Comparison of ENCODE assay signal across 11 mouse cellular contexts in the genomic region with DNA sequence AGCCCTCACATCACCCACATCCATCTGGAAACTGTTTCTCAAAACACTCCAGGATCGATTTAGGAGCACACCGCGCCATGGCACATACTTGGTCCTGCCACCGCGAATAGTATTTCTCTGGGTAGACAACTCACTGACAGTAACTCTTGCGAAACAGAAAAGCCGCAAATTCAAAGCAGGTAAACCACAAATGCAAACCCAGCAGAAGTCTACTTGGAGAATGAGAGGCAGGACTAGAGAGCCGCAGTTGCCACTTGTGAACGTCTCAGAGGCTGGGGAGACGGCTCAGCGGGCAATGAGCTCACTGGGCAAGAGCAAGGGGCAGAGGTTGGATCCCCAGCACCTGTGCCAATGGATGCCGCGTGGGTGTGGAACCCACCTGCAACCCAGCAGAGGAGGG. TPM values are rescaled to one million over a fixed set of nuclear protein-coding genes. Genes with fewer than 3 reads are reported as not detected.
DNase-seq lines count a peak whose midpoint lies in the region; ATAC-seq and TF ChIP-seq lines count a peak whose summit lies in the region.
"Had no signal": no experiment of that assay in that cellular context is flagged by ENCODE, and none has a peak within 500 bp of the region (broad histone marks: within the 10 kb centered on the region; RNA-seq: fewer than 3 reads in every experiment).

No protein-coding gene starts in this region.

- no peaks in the 10 kb centered on the region for H3K9me3 ChIP-seq in kidney, embryonic 16.5 days (ENCODE audit: low read length)
- no peaks in the 10 kb centered on the region for H3K9me3 ChIP-seq in liver, embryonic 16.5 days (replicated peaks; ENCODE audit: control insufficient read depth, low read length)
- no peaks in the 10 kb centered on the region for H3K9me3 ChIP-seq in stomach, postnatal 0 days (ENCODE audit: control insufficient read depth, low read length)
- H3K9me3 ChIP-seq: embryonic facial prominence, embryonic 15.5 days; heart, embryonic 13.5 days; midbrain, embryonic 12.5 days had no signal

- no peak for DNase-seq in kidney, adult 18-20 months
- no peak for DNase-seq in stomach, postnatal 0 days (ENCODE audit: low spot score)
- DNase-seq in urinary bladder, postnatal 25 days (ENCODE audit: low spot score), result no peak
- DNase-seq in neural tube, embryonic 10.5 days (ENCODE audit: extremely low spot score, low spot score), result no peak
- no peak for DNase-seq in frontal cortex, adult 2 months (ENCODE audit: extremely low spot score in 1 of 2, low spot score in 1 of 2)

- H3K36me3 ChIP-seq in kidney, embryonic 16.5 days (ENCODE audit: insufficient read depth, low read length), result no peaks in the 10 kb centered on the region
- H3K36me3 ChIP-seq in liver, embryonic 16.5 days (ENCODE audit: control insufficient read depth, insufficient read depth), result no peaks in the 10 kb centered on the region
- H3K36me3 ChIP-seq in stomach, postnatal 0 days (ENCODE audit: control insufficient read depth, insufficient read depth, low read length), result no peaks in the 10 kb centered on the region
- H3K36me3 ChIP-seq: embryonic facial prominence, embryonic 15.5 days; heart, embryonic 13.5 days; midbrain, embryonic 12.5 days had no signal

- H3K27ac ChIP-seq in kidney, embryonic 16.5 days (ENCODE audit: low read length), result peak overlapping the region; percentile 0; the same call in 1 of the 2 replicates
- H3K27ac ChIP-seq in liver, embryonic 16.5 days (ENCODE audit: low read length), result peak overlapping the region; percentile 59
- no peak overlapping the region for H3K27ac ChIP-seq in stomach, postnatal 0 days (replicated peaks)
- H3K27ac ChIP-seq: embryonic facial prominence, embryonic 15.5 days; heart, embryonic 13.5 days; midbrain, embryonic 12.5 days had no signal

- H3K4me2 ChIP-seq in kidney, embryonic 16.5 days (replicated peaks; ENCODE audit: low read depth, low read length), result no peak overlapping the region
- peak overlapping the region; percentile 55 for H3K4me2 ChIP-seq in liver, embryonic 16.5 days (ENCODE audit: low read depth, low read length)
- H3K4me2 ChIP-seq in stomach, postnatal 0 days (replicated peaks; ENCODE audit: low read depth), result 0 out of 2 replicates have a peak overlapping the region, but pooled peaks have one; percentile 14
- H3K4me2 ChIP-seq: embryonic facial prominence, embryonic 15.5 days had no signal

- no peak for ATAC-seq in kidney, embryonic 16.5 days (ENCODE audit: low FRiP score, low TSS enrichment)
- ATAC-seq in activated CD4-positive, CD25-positive, alpha-beta regulatory T cell, adult 4 months, result peak; percentile 59
- ATAC-seq in liver, embryonic 16.5 days (ENCODE audit: low read depth), result peak; percentile 28
- ATAC-seq in stomach, postnatal 0 days (ENCODE audit: low FRiP score, low TSS enrichment), result no peak

- 54% methylated on average over 13 of the region's 13 CpGs for WGBS in kidney, embryonic 16.5 days
- 13% methylated on average over 13 of the region's 13 CpGs for WGBS in liver, embryonic 16.5 days (ENCODE audit: insufficient replicate concordance)
- WGBS in stomach, postnatal 0 days, result 61% methylated on average over 13 of the region's 13 CpGs

- TF ChIP-seq EP300 in stomach, postnatal 0 days (optimal IDR thresholded peaks at IDR 0.05), result no peak

- no peaks in the 10 kb centered on the region for H3K27me3 ChIP-seq in kidney, embryonic 16.5 days (ENCODE audit: insufficient read depth, low read length)
- H3K27me3 ChIP-seq in liver, embryonic 16.5 days (ENCODE audit: control insufficient read depth, insufficient read depth, low read depth, low read length), result peaks cover 3% of the 10 kb centered on the region; the same call in 1 of the 2 replicates
- no peaks in the 10 kb centered on the region for H3K27me3 ChIP-seq in stomach, postnatal 0 days (ENCODE audit: control insufficient read depth, insufficient read depth, low read length)
- H3K27me3 ChIP-seq: embryonic facial prominence, embryonic 15.5 days; midbrain, embryonic 12.5 days had no signal

- no peak for TF ChIP-seq CTCF in stomach, postnatal 0 days (IDR thresholded peaks at IDR 0.05; ENCODE audit: low read depth)

- H3K4me1 ChIP-seq in kidney, embryonic 16.5 days (ENCODE audit: insufficient read depth, low read length), result peaks cover 25% of the 10 kb centered on the region
- H3K4me1 ChIP-seq in liver, embryonic 16.5 days (ENCODE audit: control insufficient read depth, low read depth, low read length), result peaks cover 29% of the 10 kb centered on the region
- H3K4me1 ChIP-seq in stomach, postnatal 0 days (replicated peaks; ENCODE audit: control insufficient read depth, insufficient read depth), result no peaks in the 10 kb centered on the region

- H3K9ac ChIP-seq in kidney, embryonic 16.5 days (replicated peaks; ENCODE audit: low read length), result no peak overlapping the region
- no peak overlapping the region for H3K9ac ChIP-seq in liver, embryonic 16.5 days (ENCODE audit: low read depth, low read length)
- no peak overlapping the region for H3K9ac ChIP-seq in stomach, postnatal 0 days (ENCODE audit: low read length)
- H3K9ac ChIP-seq: embryonic facial prominence, embryonic 15.5 days; heart, embryonic 13.5 days; midbrain, embryonic 12.5 days had no signal

- H3K4me3 ChIP-seq in kidney, embryonic 16.5 days (ENCODE audit: low read length), result no peak overlapping the region
- peak overlapping the region; percentile 32 for H3K4me3 ChIP-seq in liver, embryonic 16.5 days (ENCODE audit: low read depth, low read length)
- no peak overlapping the region for H3K4me3 ChIP-seq in stomach, postnatal 0 days (ENCODE audit: low read depth, low read length)
- H3K4me3 ChIP-seq: embryonic facial prominence, embryonic 15.5 days; heart, embryonic 13.5 days; midbrain, embryonic 12.5 days had no signal

RNA-seq across cellular contexts. Expression of gene Ston2, which starts 22.7 kb away (rescaled TPM):
- polyA plus RNA-seq in kidney, embryonic 16.5 days (2015; fragmentation: Nextera tagmentation; extraction: Ambion mirVana), result 11.0 TPM in 2 replicates
- under 1 TPM; 0.63 to 0.93 TPM for polyA plus RNA-seq in activated CD4-positive, CD25-positive, alpha-beta regulatory T cell, adult 4 months (2017; shearing (Covaris generic))
- 10.6 and 10.8 TPM in 2 replicates for polyA plus RNA-seq in liver, embryonic 16.5 days (2015; fragmentation: Nextera tagmentation; extraction: Ambion mirVana)
- polyA plus RNA-seq in stomach, postnatal 0 days (2015; fragmentation: Nextera tagmentation; extraction: Ambion mirVana), result 5.4 and 5.5 TPM in 2 replicates
- polyA plus RNA-seq in frontal cortex, adult 2 months (2012; rRNA removed), result 11.9 and 12.3 TPM in 2 replicates

Comparison
In these comparisons a context has a peak if more than half of its experiments do, and no peak if none do; other contexts are left out.
1. ATAC-seq: peak in activated CD4-positive, CD25-positive, alpha-beta regulatory T cell, adult 4 months (single experiment) and liver, embryonic 16.5 days (single experiment); none in kidney, embryonic 16.5 days (single experiment) and stomach, postnatal 0 days (single experiment).